Mouse (Mus musculus): Measurements from ENCODE around the gene Ddx19b. TPM values are rescaled to one million over a fixed set of nuclear protein-coding genes. Genes with fewer than 3 reads are reported as not detected.
"Not testable (repeated sequence)": the region's sequence is repeated elsewhere in the genome, so short reads cannot be mapped to it uniquely, and the experiment has no call there.

The Ddx19b gene
- polyA plus RNA-seq (2016; fragmentation: Nextera tagmentation; extraction: Ambion mirVana): 6.5 and 6.6 TPM in 2 replicates

DNA sequence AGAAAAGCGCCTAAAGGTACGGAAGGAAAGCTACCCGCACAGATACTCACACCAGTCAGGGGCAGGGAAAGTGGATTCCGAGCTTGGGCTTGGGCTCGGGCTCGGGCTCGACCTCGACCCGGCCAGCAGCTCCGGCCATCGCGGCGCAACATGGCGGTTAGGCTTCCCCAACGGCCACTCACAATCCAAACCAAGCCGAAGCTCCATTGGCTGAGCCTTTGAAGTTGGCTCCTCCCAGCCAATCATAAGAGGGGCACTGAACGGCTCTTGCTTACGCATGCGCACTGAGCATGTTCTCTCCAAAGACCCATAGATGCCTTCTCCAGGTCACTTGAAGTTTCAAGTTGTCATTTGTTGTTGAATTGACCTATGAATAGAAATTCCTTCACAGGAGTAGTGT, at the start of gene Ddx19b:
TSS of gene Ddx19b (minus strand) at position 180 of the 400 bp plus-strand sequence.
- peaks cover 11% of the 10 kb centered on the region for H3K36me3 ChIP-seq
- peaks cover 18% of the 10 kb centered on the region for H3K4me1 ChIP-seq (replicated peaks)
- no peak within 1 kb of the TSS for H3K9ac ChIP-seq (replicated peaks)
- H3K4me2 ChIP-seq: no peak within 1 kb of the TSS
- no peak within 1 kb of the TSS for H3K27ac ChIP-seq
- WGBS: 95% methylated on average over 19 of the region's 19 CpGs
- no peak within 1 kb of the TSS for H3K4me3 ChIP-seq (replicated peaks)
- H3K27me3 ChIP-seq: peaks cover 3% of the 10 kb centered on the region; the same call in 1 of the 2 replicates
- ATAC-seq (ENCODE audit: insufficient number of reproducible peaks, insufficient read depth, low FRiP score, low TSS enrichment, low read depth): no peak
- H3K9me3 ChIP-seq: no peaks in the 10 kb centered on the region

DNA sequence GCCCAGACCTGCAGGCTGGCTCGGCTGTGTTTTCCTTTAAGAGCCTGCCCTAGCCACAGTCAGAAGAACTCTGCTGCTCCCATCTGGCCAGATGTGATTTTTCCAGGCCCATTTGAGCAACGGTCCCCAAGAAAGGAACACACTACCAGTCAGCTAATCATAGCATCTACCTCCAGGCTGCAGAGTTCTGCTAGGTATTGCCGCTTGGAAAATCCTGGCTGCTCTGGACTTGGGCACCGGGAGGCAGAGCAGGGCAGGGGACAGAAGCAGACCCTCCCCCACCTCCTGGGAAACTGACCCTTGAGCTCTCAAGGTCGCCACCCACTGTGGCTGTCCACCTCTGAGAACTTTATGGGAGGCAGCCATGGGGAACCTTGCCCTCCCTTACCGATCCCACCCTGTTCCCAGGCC, 48.3 kb upstream of the Ddx19b start:
- H3K4me1 ChIP-seq (replicated peaks): peaks cover 7% of the 10 kb centered on the region; the same call in 1 of the 2 replicates
- H3K27ac ChIP-seq: no peak overlapping the region
- no peak for ATAC-seq (ENCODE audit: insufficient number of reproducible peaks, insufficient read depth, low FRiP score, low TSS enrichment, low read depth)

DNA sequence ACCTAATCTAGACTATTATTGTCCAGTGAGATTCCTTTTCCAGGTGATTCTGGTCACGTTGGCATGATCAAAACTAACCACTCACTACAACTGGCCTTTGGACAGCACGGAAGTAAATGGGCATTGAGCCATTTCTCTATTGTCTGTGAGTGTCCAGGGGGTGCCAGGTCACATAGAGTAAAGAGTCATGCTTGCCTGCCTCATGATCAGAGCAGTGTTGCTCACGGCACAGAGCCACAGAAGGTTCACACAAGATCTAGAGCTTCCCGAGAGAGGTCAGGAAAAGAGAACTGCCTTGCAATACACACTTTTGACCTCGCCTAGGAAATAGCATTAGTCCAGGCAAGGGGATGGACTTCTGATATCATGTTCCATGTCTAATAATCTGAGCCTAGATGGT, 47.9 kb upstream of the Ddx19b start:
- 80% methylated on average over 5 of the region's 5 CpGs for WGBS
- Histone ChIP-seq H3K4me2 (no peak overlapping the region), H3K27me3 (no peaks in the 10 kb centered on the region), H3K9ac (replicated peaks) (no peak overlapping the region), H3K4me3 (replicated peaks) (no peak overlapping the region), H3K9me3 (no peaks in the 10 kb centered on the region), H3K36me3 (no peaks in the 10 kb centered on the region), H3K27ac (no peak overlapping the region), H3K4me1 (replicated peaks) (peaks cover 7% of the 10 kb centered on the region; the same call in 1 of the 2 replicates)
- ATAC-seq (ENCODE audit: insufficient number of reproducible peaks, insufficient read depth, low FRiP score, low TSS enrichment, low read depth): no peak

More for the DNA sequence above, 48.3 kb upstream of the Ddx19b start:
- H3K27me3 ChIP-seq: no peaks in the 10 kb centered on the region
- H3K4me3 ChIP-seq (replicated peaks): no peak overlapping the region
- H3K4me2 ChIP-seq: no peak overlapping the region
- no peaks in the 10 kb centered on the region for H3K9me3 ChIP-seq
- 25% methylated on average over 6 of the region's 6 CpGs for WGBS
- no peaks in the 10 kb centered on the region for H3K36me3 ChIP-seq
- no peak overlapping the region for H3K9ac ChIP-seq (replicated peaks)

DNA sequence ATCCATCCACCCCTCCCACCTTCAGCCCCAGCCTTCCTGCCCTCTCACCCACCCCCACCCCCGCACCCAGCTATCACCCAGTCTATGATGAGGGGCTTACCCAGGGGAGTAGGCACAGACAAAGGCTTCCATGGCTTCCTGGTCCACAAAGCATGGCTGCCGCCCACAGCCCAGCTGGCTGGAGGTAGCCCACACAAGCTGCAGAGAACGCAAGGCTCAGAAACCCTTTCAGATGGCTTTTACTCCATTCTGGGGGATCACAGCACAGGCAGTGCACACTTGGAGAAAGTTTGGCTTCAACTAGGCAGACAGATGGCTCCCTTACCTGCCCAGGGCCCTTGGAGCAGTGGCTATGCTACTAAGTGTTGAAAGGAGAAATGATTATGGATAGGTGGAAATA, 44.4 kb upstream of the Ddx19b start:
- 78% methylated on average over 3 of the region's 3 CpGs for WGBS
- Histone ChIP-seq H3K27me3 (no peaks in the 10 kb centered on the region), H3K9ac (replicated peaks) (no peak overlapping the region), H3K4me1 (replicated peaks) (peaks cover 3% of the 10 kb centered on the region; the same call in 1 of the 2 replicates), H3K9me3 (no peaks in the 10 kb centered on the region), H3K4me2 (no peak overlapping the region), H3K27ac (no peak overlapping the region), H3K4me3 (replicated peaks) (no peak overlapping the region), H3K36me3 (no peaks in the 10 kb centered on the region)
- ATAC-seq (ENCODE audit: insufficient number of reproducible peaks, insufficient read depth, low FRiP score, low TSS enrichment, low read depth): no peak

DNA sequence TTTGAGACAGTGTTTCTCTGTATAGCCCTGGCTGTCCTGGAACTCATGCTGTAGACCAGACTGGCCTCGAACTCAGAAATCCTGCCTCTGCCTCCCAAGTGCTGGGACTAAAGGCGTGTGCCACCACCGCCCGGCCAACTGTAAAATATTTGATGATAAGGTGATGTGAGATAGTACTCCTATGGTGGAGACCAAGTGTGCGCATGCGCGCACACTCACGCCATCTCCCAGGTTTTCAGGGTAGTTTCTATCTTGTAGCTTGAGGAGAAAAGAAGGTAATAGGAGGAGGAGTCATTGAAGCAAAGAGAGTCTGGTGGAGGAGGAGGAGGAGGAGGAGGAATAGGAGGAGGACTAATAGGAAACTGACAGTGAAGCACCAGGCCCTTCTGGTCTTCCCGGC, 37.1 kb upstream of the Ddx19b start:
- not testable (repeated sequence) for H3K4me2 ChIP-seq; H3K9ac ChIP-seq (replicated peaks); H3K9me3 ChIP-seq; H3K4me3 ChIP-seq (replicated peaks); ATAC-seq (ENCODE audit: insufficient number of reproducible peaks, insufficient read depth, low FRiP score, low TSS enrichment, low read depth); H3K36me3 ChIP-seq; H3K4me1 ChIP-seq (replicated peaks); H3K27me3 ChIP-seq; H3K27ac ChIP-seq
- 95% methylated on average over 9 of the region's 9 CpGs for WGBS

DNA sequence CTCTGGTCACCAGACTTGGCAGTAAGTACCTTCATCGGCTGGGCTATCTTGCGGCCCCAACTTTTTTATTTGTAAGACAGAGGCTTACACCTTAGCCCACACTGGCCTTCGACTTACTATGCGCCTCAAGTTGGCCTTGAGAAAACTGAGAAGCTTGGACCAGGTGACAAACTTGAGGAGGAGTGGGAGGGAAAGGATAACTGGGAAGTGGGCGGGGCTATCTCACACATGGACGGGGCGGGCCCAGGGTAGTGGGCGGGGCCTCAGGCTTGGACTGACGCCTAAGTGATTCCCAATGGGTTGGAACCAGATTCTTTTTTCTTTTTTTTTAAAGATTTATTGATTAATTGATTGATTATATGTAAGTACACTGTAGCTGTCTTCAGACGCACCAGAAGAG, 35.9 kb upstream of the Ddx19b start:
- no peaks in the 10 kb centered on the region for H3K36me3 ChIP-seq
- no peak overlapping the region for H3K27ac ChIP-seq
- no peak overlapping the region for H3K4me2 ChIP-seq
- no peaks in the 10 kb centered on the region; the same call in 1 of the 2 replicates for H3K27me3 ChIP-seq
- no peak overlapping the region for H3K9ac ChIP-seq (replicated peaks)
- H3K4me1 ChIP-seq (replicated peaks): no peaks in the 10 kb centered on the region
- no peaks in the 10 kb centered on the region for H3K9me3 ChIP-seq
- WGBS: 33% methylated on average over 10 of the region's 10 CpGs
- H3K4me3 ChIP-seq (replicated peaks): no peak overlapping the region
- no peak for ATAC-seq (ENCODE audit: insufficient number of reproducible peaks, insufficient read depth, low FRiP score, low TSS enrichment, low read depth)

DNA sequence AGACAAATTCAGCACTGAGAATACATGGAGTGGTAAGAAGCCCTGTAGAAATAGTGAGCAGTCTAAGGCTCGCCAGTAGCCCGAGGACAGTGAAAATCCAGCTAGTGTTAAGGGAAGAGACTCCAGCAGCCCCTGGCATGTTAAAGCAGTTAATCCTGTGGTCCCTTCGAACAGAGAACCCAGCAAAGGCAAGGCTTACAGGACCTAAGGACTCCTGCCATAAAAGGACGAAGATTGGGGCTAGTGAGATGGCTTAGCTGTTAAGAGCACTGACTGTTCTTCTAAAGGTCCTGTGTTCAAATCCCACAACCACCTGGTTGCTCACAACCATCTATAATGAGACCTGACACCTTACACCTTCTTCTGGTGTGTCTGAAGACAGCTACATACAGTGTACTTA, 34.8 kb upstream of the Ddx19b start:
- WGBS: 60% methylated on average over 4 of the region's 4 CpGs
- no peak for ATAC-seq (ENCODE audit: insufficient number of reproducible peaks, insufficient read depth, low FRiP score, low TSS enrichment, low read depth)
- peaks cover 3% of the 10 kb centered on the region for H3K4me1 ChIP-seq (replicated peaks)

DNA sequence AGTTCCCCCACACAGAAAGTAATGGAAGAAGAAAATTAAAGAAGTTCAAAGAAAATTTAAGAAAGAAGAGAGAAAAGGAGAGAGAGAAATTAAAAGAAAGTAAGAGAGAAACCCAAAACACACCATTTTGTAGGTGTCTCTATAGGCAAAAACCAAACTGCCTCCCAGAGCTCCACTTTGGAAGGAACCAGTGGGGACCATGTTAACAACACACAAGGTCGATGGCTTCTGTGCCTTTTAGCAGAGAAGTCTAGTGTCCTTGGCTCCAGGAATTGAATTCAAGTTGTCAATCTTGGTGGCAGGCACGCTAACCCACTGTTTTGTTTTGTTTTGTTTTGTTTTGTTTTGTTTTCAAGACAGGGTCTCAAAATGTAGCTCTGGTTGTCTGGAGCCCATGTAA, 31.3 kb upstream of the Ddx19b start:
- H3K36me3 ChIP-seq: peaks cover 11% of the 10 kb centered on the region
- no peak overlapping the region for H3K9ac ChIP-seq (replicated peaks)
- peak overlapping the region; percentile 77 for H3K4me2 ChIP-seq
- no peaks in the 10 kb centered on the region for H3K9me3 ChIP-seq
- H3K4me3 ChIP-seq (replicated peaks): peak overlapping the region; percentile 66
- H3K27me3 ChIP-seq: peaks cover 5% of the 10 kb centered on the region
- ATAC-seq (ENCODE audit: insufficient number of reproducible peaks, insufficient read depth, low FRiP score, low TSS enrichment, low read depth): no peak
- peaks cover 13% of the 10 kb centered on the region for H3K4me1 ChIP-seq (replicated peaks)
- no peak overlapping the region for H3K27ac ChIP-seq
- 46% methylated on average over 2 of the region's 2 CpGs for WGBS

More for the DNA sequence above, 34.8 kb upstream of the Ddx19b start:
- H3K27me3 ChIP-seq: no peaks in the 10 kb centered on the region; the same call in 1 of the 2 replicates
- H3K36me3 ChIP-seq: no peaks in the 10 kb centered on the region
- H3K9ac ChIP-seq (replicated peaks): no peak overlapping the region
- H3K9me3 ChIP-seq: no peaks in the 10 kb centered on the region
- no peak overlapping the region for H3K4me3 ChIP-seq (replicated peaks)
- no peak overlapping the region for H3K27ac ChIP-seq
- H3K4me2 ChIP-seq: no peak overlapping the region

DNA sequence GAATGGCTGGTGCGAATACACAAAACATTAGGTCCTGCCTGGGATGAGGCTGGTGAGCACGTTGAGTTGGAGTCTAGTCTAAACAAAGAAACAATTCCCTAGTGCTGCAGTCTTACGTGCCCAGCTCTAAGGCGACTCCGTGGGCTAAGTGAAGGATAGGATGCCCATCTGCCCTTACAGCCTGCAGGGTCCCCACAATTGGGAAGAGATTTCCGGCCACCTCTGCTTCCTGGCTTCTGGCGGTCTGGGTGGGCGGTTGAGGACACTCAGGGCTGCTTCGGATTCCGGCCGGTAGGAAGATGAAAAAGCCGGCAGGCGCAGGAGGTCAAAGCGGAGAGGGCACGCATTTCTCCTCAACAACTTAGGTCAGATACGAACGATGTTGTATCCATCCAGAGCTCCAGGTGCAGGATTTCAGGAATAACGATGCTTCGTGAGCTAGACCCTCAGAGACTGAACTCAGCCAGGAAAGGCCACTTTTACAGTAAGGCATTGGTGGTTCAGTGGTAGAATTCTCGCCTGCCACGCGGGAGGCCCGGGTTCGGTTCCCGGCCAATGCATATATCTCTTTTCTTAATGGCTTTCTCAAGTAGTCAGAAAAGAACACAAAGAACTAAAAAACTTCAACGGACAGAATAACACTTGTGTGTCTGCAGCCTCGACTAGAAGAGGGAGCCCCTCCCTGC, 30.7 kb upstream of the Ddx19b start:
- Histone ChIP-seq H3K4me1 (replicated peaks) (peaks cover 20% of the 10 kb centered on the region), H3K36me3 (peaks cover 13% of the 10 kb centered on the region), H3K27me3 (peaks cover 5% of the 10 kb centered on the region), H3K4me3 (replicated peaks) (peak overlapping the region; percentile 66), H3K4me2 (peak overlapping the region; percentile 77), H3K9me3 (no peaks in the 10 kb centered on the region), H3K27ac (peak overlapping the region; percentile 64; the same call in 1 of the 2 replicates), H3K9ac (replicated peaks) (peak overlapping the region; percentile 65)
- under 1% methylated on average over 27 of the region's 27 CpGs for WGBS
- ATAC-seq (ENCODE audit: insufficient number of reproducible peaks, insufficient read depth, low FRiP score, low TSS enrichment, low read depth): peak; percentile 86

DNA sequence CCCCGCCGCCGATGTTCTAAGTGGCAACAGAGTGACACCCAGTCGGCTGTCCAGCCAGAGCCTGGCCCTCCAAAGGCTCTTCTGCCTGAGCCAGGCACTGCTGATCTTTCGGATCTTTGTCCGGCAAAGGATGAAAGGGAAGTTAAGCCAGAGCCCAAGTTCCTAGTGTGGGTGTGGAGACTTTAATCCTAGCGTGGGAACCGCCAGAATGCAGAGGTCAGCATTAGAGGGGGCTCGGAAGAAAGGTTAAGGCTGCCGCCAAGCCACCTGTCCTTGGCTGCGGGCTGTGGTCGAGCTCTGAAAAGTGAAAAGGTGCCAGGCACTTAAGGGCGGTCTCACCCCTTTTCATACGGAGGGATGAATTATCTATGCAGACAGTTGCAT, 30.1 kb upstream of the Ddx19b start:
- H3K4me1 ChIP-seq (replicated peaks): peaks cover 24% of the 10 kb centered on the region
- no peak for ATAC-seq (ENCODE audit: insufficient number of reproducible peaks, insufficient read depth, low FRiP score, low TSS enrichment, low read depth)

DNA sequence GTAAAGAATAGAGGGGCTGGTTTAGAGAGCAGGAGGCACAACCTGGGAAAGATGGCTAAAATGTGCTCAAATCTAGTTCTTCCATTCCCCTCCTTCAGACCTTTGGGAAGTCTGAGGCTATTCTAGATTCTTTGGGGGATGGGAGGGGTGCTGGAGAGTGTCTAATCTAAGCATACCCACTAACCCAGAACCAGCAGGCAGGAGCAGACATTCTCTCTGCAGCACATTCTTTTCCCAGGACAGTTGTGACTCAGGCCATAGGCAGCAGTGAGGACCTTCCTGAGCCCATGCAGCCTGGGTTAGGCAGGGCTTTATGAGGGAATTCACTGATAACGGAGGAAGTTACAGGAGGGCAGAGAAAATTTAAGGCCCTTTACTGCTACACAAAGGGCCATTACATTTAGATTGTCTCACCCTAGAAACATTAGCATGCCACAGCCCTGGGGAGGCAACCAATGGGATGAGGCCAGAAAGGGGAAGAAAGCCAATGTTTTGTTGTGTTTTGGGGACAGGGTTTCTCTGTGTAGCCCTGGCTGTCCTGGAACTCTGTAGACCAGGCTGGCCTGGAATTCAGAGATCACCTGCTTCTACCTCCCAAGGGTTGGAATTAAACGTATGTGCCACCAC, 27.5 kb upstream of the Ddx19b start:
- Histone ChIP-seq H3K4me2 (no peak overlapping the region), H3K9ac (replicated peaks) (no peak overlapping the region), H3K9me3 (no peaks in the 10 kb centered on the region), H3K27me3 (peaks cover 5% of the 10 kb centered on the region; the same call in 1 of the 2 replicates), H3K27ac (no peak overlapping the region), H3K4me1 (replicated peaks) (peaks cover 24% of the 10 kb centered on the region), H3K4me3 (replicated peaks) (no peak overlapping the region), H3K36me3 (peaks cover 31% of the 10 kb centered on the region)
- 52% methylated on average over 2 of the region's 2 CpGs for WGBS
- ATAC-seq (ENCODE audit: insufficient number of reproducible peaks, insufficient read depth, low FRiP score, low TSS enrichment, low read depth): no peak

More for the DNA sequence above, 30.1 kb upstream of the Ddx19b start:
- WGBS: 1% methylated on average over 14 of the region's 14 CpGs
- H3K27me3 ChIP-seq: peaks cover 5% of the 10 kb centered on the region
- peak overlapping the region; percentile 66 for H3K4me3 ChIP-seq (replicated peaks)
- peak overlapping the region; percentile 65 for H3K9ac ChIP-seq (replicated peaks)
- H3K4me2 ChIP-seq: peak overlapping the region; percentile 77
- no peak overlapping the region for H3K27ac ChIP-seq
- no peaks in the 10 kb centered on the region for H3K9me3 ChIP-seq
- H3K36me3 ChIP-seq: peaks cover 13% of the 10 kb centered on the region

All from limb, embryonic 12.5 days (tissue).